Mouse (Mus musculus) heart, adult 2 months (tissue): ENCODE results near the gene Rnf43.

Experiments used
- CTCF ChIP-seq: fragments of 200-600 bp; IDR thresholded peaks from 2 replicates; pipeline ENCODE4 v1.8.1; 2022; ENCODE audit warnings: antibody characterized with exemption, mild to moderate bottlenecking, moderate library complexity
- EP300 ChIP-seq: fragments of 200-500 bp; IDR thresholded peaks from 2 replicates; pipeline ENCODE4 v1.6.1; 2011; ENCODE audit warnings: low read depth, low read length, control low read depth; ENCODE audit not compliant: insufficient read depth
- POLR2A ChIP-seq: fragments of 200-500 bp; IDR thresholded peaks from 2 replicates; pipeline ENCODE4 v1.6.1; 2011; ENCODE audit warnings: mild to moderate bottlenecking, low read depth, low read length, control low read depth; ENCODE audit not compliant: insufficient read depth

DNA sequence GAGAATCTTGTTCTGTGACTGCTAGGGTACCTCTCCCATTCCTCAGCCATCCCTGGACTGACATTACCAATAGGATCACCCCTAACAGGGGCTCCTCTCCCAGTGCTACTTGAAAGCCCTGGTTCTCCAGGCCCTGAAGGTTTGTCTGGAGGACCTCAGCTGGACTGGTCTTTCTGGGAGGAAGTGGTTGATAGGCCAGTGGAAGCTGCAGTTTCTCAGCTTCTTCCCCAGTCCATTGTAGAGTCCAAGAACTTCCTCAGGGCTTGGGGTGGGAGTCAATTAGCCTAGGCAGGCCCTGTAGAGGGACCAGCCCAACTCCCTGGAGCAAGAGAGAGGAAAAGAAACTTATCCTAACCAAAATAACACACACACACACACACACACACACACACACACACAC is 63.0 kb downstream of the Rnf43 start:
- TF ChIP-seq EP300 (no peak), CTCF (no peak), POLR2A (no peak)
